Mouse (Mus musculus) splenic B cell, adult 2 months (primary cell): ENCODE data around the gene Snrpd3.
"Not testable (repeated sequence)": the region's sequence is repeated elsewhere in the genome, so short reads cannot be mapped to it uniquely, and the experiment has no call there.

Experiments
- DNase-seq: peaks from one replicate; pipeline ENCODE4 v3.0.0-alpha.2; 2011; ENCODE audit warnings: low read depth, low spot score
- H3K27me3 ChIP-seq: 2 replicates; pipeline ENCODE4 v1.6.1; 2012; ENCODE audit warnings: mild to moderate bottlenecking, low read length, moderate library complexity, mixed read lengths; ENCODE audit not compliant: control insufficient read depth, poor library complexity, insufficient read depth, severe bottlenecking
- H3K36me3 ChIP-seq: 2 replicates; pipeline ENCODE4 v1.6.1; 2012; ENCODE audit warnings: mild to moderate bottlenecking, low read length, moderate library complexity, mixed read lengths; ENCODE audit not compliant: control insufficient read depth, poor library complexity, insufficient read depth, severe bottlenecking

Snrpd3 gene

GRCm38 (mm10) chr10:75512796-75513195, 4.6 kb upstream of the Snrpd3 start:
- Histone ChIP-seq H3K27me3 (no peaks in the 10 kb centered on the region), H3K36me3 (peaks cover 12% of the 10 kb centered on the region)

GRCm38 (mm10) chr10:75513306-75514067, 3.9 kb upstream of the Snrpd3 start:
- peaks cover 9% of the 10 kb centered on the region for H3K36me3 ChIP-seq
- no peaks in the 10 kb centered on the region for H3K27me3 ChIP-seq
- peak; percentile 25 for DNase-seq

More at GRCm38 (mm10) chr10:75512796-75513195, 4.6 kb upstream of the Snrpd3 start:
- no peak for DNase-seq

GRCm38 (mm10) chr10:75514361-75514760, 3.0 kb upstream of the Snrpd3 start:
- no peaks in the 10 kb centered on the region for H3K27me3 ChIP-seq
- peaks cover 4% of the 10 kb centered on the region for H3K36me3 ChIP-seq
- no peak for DNase-seq

GRCm38 (mm10) chr10:75515216-75516037, 1.9 kb upstream of the Snrpd3 start:
- Histone ChIP-seq H3K36me3 (peaks cover 4% of the 10 kb centered on the region), H3K27me3 (no peaks in the 10 kb centered on the region)
- peak; percentile 72 for DNase-seq

GRCm38 (mm10) chr10:75516038-75516723, 1.2 kb upstream of the Snrpd3 start:
- Histone ChIP-seq H3K36me3 (peaks cover 4% of the 10 kb centered on the region), H3K27me3 (no peaks in the 10 kb centered on the region)
- peak; percentile 29 for DNase-seq

- DNase-seq = no peak
- Histone ChIP-seq H3K27me3 (no peaks in the 10 kb centered on the region), H3K36me3 (peaks cover 2% of the 10 kb centered on the region; the same call in 1 of the 2 replicates)
Observed at GRCm38 (mm10) chr10:75516724-75517072, 653 bp upstream of the Snrpd3 start.

- no peaks in the 10 kb centered on the region for H3K27me3 ChIP-seq
- peaks cover 2% of the 10 kb centered on the region; the same call in 1 of the 2 replicates for H3K36me3 ChIP-seq
- peak; percentile 96 for DNase-seq
Observed at GRCm38 (mm10) chr10:75517758-75518143, 400 bp downstream of the Snrpd3 start, which contains the start of gene Gucd1. Gucd1 (minus strand) TSS chr10:75517972.

- Histone ChIP-seq H3K27me3 (no peaks in the 10 kb centered on the region), H3K36me3 (peaks cover 2% of the 10 kb centered on the region; the same call in 1 of the 2 replicates)
- DNase-seq = no peak
Observed at GRCm38 (mm10) chr10:75520581-75520980, 3.2 kb downstream of the Snrpd3 start.

GRCm38 (mm10) chr10:75521643-75522042, 4.3 kb downstream of the Snrpd3 start:
- Histone ChIP-seq H3K27me3 (no peaks in the 10 kb centered on the region), H3K36me3 (peaks cover 2% of the 10 kb centered on the region; the same call in 1 of the 2 replicates)
- DNase-seq = no peak

- H3K36me3 ChIP-seq, DNase-seq, H3K27me3 ChIP-seq: not testable (repeated sequence)
Observed at GRCm38 (mm10) chr10:75525450-75525849, 8.1 kb downstream of the Snrpd3 start.

- H3K36me3 ChIP-seq = peaks cover 7% of the 10 kb centered on the region
- no peak for DNase-seq
- no peaks in the 10 kb centered on the region for H3K27me3 ChIP-seq
Observed at GRCm38 (mm10) chr10:75530322-75530721, 13.0 kb downstream of the Snrpd3 start.

- DNase-seq = no peak
- peaks cover 7% of the 10 kb centered on the region for H3K36me3 ChIP-seq
- no peaks in the 10 kb centered on the region for H3K27me3 ChIP-seq
Observed at GRCm38 (mm10) chr10:75531532-75532090, 14.3 kb downstream of the Snrpd3 start.

- no peak for DNase-seq
- Histone ChIP-seq H3K36me3 (peaks cover 5% of the 10 kb centered on the region), H3K27me3 (no peaks in the 10 kb centered on the region)
Observed at GRCm38 (mm10) chr10:75534216-75534615, 16.9 kb downstream of the Snrpd3 start.

- Histone ChIP-seq H3K27me3 (no peaks in the 10 kb centered on the region), H3K36me3 (peaks cover 5% of the 10 kb centered on the region)
- DNase-seq = no peak
Observed at GRCm38 (mm10) chr10:75534934-75535333, 17.6 kb downstream of the Snrpd3 start.
